Mouse (Mus musculus): ENCODE results near the gene Fbxl7.

DNA sequence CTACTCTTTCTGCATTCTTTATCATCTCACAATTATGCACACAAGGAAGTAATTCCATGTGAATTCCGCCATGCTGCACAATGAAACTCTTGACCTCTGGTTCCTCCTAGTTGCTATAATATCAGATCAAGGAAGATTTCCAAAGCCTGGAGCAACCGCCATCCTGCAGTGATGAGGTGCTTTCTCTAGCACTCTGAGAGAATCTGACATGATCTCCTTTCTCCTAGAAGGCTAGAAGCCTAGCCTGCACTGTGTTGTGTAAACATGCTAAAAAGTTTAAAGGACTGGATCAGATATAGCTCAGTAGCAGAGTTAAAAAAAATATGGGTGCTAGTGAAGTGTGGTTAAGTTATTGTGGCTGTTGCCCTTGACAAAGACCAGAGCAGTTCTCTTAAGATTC lies 33.2 kb downstream of the Fbxl7 start:
- TF ChIP-seq CTCF (IDR thresholded peaks at IDR 0.05; ENCODE audit: low read depth, low read length) (no peak), POLR2A (IDR thresholded peaks at IDR 0.05; ENCODE audit: borderline replicate concordance, low read depth, low read length) (no peak)

Measured in bone marrow macrophage, adult 2 months (primary cell).